Mouse (Mus musculus): Measurements from ENCODE around the gene Acap3. TPM values are rescaled to one million over a fixed set of nuclear protein-coding genes. Genes with fewer than 3 reads are reported as not detected.

The Acap3 gene
- polyA plus RNA-seq, 1 experiment from 2014 or later, result 4.4 TPM

GRCm38 (mm10) chr4:155904318-155905102 is 12.9 kb downstream of the Acap3 start:
- H3K36me3 ChIP-seq (ENCODE audit: control insufficient read depth, insufficient read depth), result peaks cover 52% of the 10 kb centered on the region; the same call in 1 of the 2 replicates
- H3K4me1 ChIP-seq (replicated peaks; ENCODE audit: control insufficient read depth, insufficient read depth, low read length), result no peaks in the 10 kb centered on the region
- no peak overlapping the region for H3K4me2 ChIP-seq (replicated peaks; ENCODE audit: low read depth)
- no peak overlapping the region for H3K27ac ChIP-seq (ENCODE audit: low read depth, low read length)
- no peak overlapping the region for H3K4me3 ChIP-seq (ENCODE audit: low read depth, low read length)
- no peak for ATAC-seq
- no peaks in the 10 kb centered on the region for H3K27me3 ChIP-seq (replicated peaks; ENCODE audit: control insufficient read depth, insufficient read depth, low read length)
- no peak overlapping the region for H3K9ac ChIP-seq (ENCODE audit: low read depth, low read length)
- WGBS, result 91% methylated on average over 13 of the region's 13 CpGs
- H3K9me3 ChIP-seq (ENCODE audit: control insufficient read depth), result no peaks in the 10 kb centered on the region
- TF ChIP-seq CTCF (IDR thresholded peaks at IDR 0.05; ENCODE audit: low read depth), result peak; percentile 55

- Histone ChIP-seq H3K27me3 (replicated peaks; ENCODE audit: control insufficient read depth, insufficient read depth, low read length) (no peaks in the 10 kb centered on the region), H3K9ac (ENCODE audit: low read depth, low read length) (no peak overlapping the region), H3K4me1 (replicated peaks; ENCODE audit: control insufficient read depth, insufficient read depth, low read length) (no peaks in the 10 kb centered on the region), H3K9me3 (ENCODE audit: control insufficient read depth) (no peaks in the 10 kb centered on the region), H3K4me2 (replicated peaks; ENCODE audit: low read depth) (no peak overlapping the region), H3K4me3 (ENCODE audit: low read depth, low read length) (no peak overlapping the region), H3K36me3 (ENCODE audit: control insufficient read depth, insufficient read depth) (peaks cover 43% of the 10 kb centered on the region; the same call in 1 of the 2 replicates), H3K27ac (ENCODE audit: low read depth, low read length) (no peak overlapping the region)
- no peak for ATAC-seq
- no peak for TF ChIP-seq CTCF (IDR thresholded peaks at IDR 0.05; ENCODE audit: low read depth)
- 86% methylated on average over 13 of the region's 13 CpGs for whole genome bisulfite sequencing
These were observed 14.0 kb downstream of the Acap3 start for GRCm38 (mm10) chr4:155905634-155906033.

- WGBS, result 88% methylated on average over 9 of the region's 9 CpGs
- Histone ChIP-seq H3K27ac (ENCODE audit: low read depth, low read length) (no peak overlapping the region), H3K27me3 (replicated peaks; ENCODE audit: control insufficient read depth, insufficient read depth, low read length) (no peaks in the 10 kb centered on the region), H3K9me3 (ENCODE audit: control insufficient read depth) (no peaks in the 10 kb centered on the region), H3K4me1 (replicated peaks; ENCODE audit: control insufficient read depth, insufficient read depth, low read length) (no peaks in the 10 kb centered on the region), H3K4me3 (ENCODE audit: low read depth, low read length) (no peak overlapping the region), H3K36me3 (ENCODE audit: control insufficient read depth, insufficient read depth) (peaks cover 38% of the 10 kb centered on the region; the same call in 1 of the 2 replicates), H3K9ac (ENCODE audit: low read depth, low read length) (no peak overlapping the region), H3K4me2 (replicated peaks; ENCODE audit: low read depth) (no peak overlapping the region)
- no peak for ATAC-seq
- TF ChIP-seq CTCF (IDR thresholded peaks at IDR 0.05; ENCODE audit: low read depth), result no peak
These were observed 14.5 kb downstream of the Acap3 start for GRCm38 (mm10) chr4:155906125-155906524.

- Histone ChIP-seq H3K4me2 (replicated peaks; ENCODE audit: low read depth) (no peak overlapping the region), H3K9ac (ENCODE audit: low read depth, low read length) (no peak overlapping the region), H3K4me1 (replicated peaks; ENCODE audit: control insufficient read depth, insufficient read depth, low read length) (no peaks in the 10 kb centered on the region), H3K36me3 (ENCODE audit: control insufficient read depth, insufficient read depth) (peaks cover 30% of the 10 kb centered on the region; the same call in 1 of the 2 replicates), H3K9me3 (ENCODE audit: control insufficient read depth) (no peaks in the 10 kb centered on the region), H3K27ac (ENCODE audit: low read depth, low read length) (no peak overlapping the region), H3K4me3 (ENCODE audit: low read depth, low read length) (no peak overlapping the region), H3K27me3 (replicated peaks; ENCODE audit: control insufficient read depth, insufficient read depth, low read length) (no peaks in the 10 kb centered on the region)
- 78% methylated on average over 11 of the region's 11 CpGs for WGBS
- TF ChIP-seq CTCF (IDR thresholded peaks at IDR 0.05; ENCODE audit: low read depth), result no peak
- no peak for ATAC-seq
These were observed 15.4 kb downstream of the Acap3 start for GRCm38 (mm10) chr4:155907003-155907402.

GRCm38 (mm10) chr4:155908281-155908680 is 16.7 kb downstream of the Acap3 start:
- Histone ChIP-seq H3K9ac (ENCODE audit: low read depth, low read length) (no peak overlapping the region), H3K36me3 (ENCODE audit: control insufficient read depth, insufficient read depth) (peaks cover 18% of the 10 kb centered on the region; the same call in 1 of the 2 replicates), H3K9me3 (ENCODE audit: control insufficient read depth) (no peaks in the 10 kb centered on the region), H3K4me3 (ENCODE audit: low read depth, low read length) (no peak overlapping the region), H3K27ac (ENCODE audit: low read depth, low read length) (no peak overlapping the region), H3K4me2 (replicated peaks; ENCODE audit: low read depth) (no peak overlapping the region), H3K4me1 (replicated peaks; ENCODE audit: control insufficient read depth, insufficient read depth, low read length) (no peaks in the 10 kb centered on the region), H3K27me3 (replicated peaks; ENCODE audit: control insufficient read depth, insufficient read depth, low read length) (no peaks in the 10 kb centered on the region)
- no peak for ATAC-seq
- TF ChIP-seq CTCF (IDR thresholded peaks at IDR 0.05; ENCODE audit: low read depth), result no peak
- WGBS, result 72% methylated on average over 7 of the region's 7 CpGs

- WGBS, result 89% methylated on average over 4 of the region's 4 CpGs
- no peaks in the 10 kb centered on the region for H3K27me3 ChIP-seq (replicated peaks; ENCODE audit: control insufficient read depth, insufficient read depth, low read length)
- H3K9ac ChIP-seq (ENCODE audit: low read depth, low read length), result no peak overlapping the region
- no peak overlapping the region for H3K4me2 ChIP-seq (replicated peaks; ENCODE audit: low read depth)
- H3K27ac ChIP-seq (ENCODE audit: low read depth, low read length), result no peak overlapping the region
- peaks cover 14% of the 10 kb centered on the region; the same call in 1 of the 2 replicates for H3K36me3 ChIP-seq (ENCODE audit: control insufficient read depth, insufficient read depth)
- no peaks in the 10 kb centered on the region for H3K9me3 ChIP-seq (ENCODE audit: control insufficient read depth)
- TF ChIP-seq CTCF (IDR thresholded peaks at IDR 0.05; ENCODE audit: low read depth), result no peak
- no peak overlapping the region for H3K4me3 ChIP-seq (ENCODE audit: low read depth, low read length)
- ATAC-seq, result no peak
- H3K4me1 ChIP-seq (replicated peaks; ENCODE audit: control insufficient read depth, insufficient read depth, low read length), result no peaks in the 10 kb centered on the region
These were observed 17.1 kb downstream of the Acap3 start for GRCm38 (mm10) chr4:155908751-155909150.
